Mouse (Mus musculus): ENCODE measurements at regions not wholly inside any gene's neighbourhood (a gene's known extent, or its start where the extent isn't known, plus 50 kb on each side); places are given as distances from the start of the nearest gene placed in this dataset.
A peak's percentile ranks its signal among the peaks of the same experiment; 100 is the strongest.

DNA sequence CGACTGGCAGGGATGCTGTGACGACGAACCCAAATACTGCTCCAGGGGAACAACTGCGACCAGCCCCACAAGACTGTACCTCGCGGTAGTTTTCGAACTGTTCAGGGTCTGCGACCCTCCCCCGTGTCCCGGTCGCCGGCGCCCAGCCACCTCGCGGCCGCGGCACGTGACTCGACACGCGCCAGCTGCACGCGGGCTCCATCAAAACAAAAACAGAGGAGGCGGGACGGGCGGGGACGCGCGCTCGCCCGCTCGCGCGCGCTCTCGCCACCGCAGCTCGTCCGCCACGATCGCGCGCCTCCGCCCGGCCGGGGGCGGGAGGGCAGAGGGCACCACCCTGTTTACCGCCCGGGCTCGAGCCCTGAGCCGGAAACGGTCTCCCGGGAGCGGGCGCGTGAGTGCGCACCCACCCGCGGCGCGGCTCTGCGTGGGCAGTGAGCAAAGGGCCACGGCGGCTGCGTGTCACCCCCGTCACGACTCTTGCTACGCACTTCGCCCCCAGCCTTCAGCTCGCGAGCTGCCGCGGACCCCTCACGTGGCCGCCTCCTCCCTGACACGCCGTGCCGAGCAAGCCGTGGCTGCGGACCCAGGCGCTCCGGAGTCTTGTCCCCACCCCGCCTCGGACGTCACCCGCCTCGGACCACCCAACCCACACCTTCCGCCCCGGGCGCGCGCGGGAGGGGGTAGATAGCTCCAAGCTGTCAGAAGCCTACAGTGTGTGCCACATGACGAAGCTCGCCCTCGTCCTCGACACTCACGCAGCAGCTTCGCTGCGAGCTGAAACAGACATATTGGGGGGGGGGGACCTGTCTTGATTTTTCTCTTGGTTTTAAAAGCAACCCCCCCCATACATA lies 182.1 kb upstream of the Mkln1 start:
- DNase-seq (ENCODE audit: low spot score), result peak; percentile 83

DNA sequence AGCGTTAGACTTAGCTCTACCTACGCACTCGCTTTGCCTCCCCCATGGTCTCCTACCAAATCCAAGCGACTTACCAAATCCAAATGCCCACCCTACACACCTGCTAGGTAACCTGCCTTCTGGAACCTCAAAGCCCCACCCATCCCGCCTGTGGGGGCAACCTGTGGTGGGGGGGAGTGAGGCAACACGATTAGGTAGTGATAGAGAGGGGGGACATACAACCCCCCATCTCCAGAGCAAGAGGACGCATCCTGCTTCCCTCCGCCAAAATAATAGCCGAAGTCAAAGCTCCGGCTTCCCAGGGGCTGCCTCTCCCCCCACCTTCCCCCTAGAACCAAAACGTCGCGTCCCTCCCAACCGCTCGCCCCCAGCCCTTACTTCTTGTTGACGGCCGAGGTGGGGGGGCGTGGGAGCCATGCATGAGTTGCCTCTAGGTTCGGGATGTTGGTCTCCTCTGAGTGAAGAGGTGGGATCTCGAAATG lies 181.4 kb upstream of the Mkln1 start:
- no peak for DNase-seq (ENCODE audit: low spot score)

DNA sequence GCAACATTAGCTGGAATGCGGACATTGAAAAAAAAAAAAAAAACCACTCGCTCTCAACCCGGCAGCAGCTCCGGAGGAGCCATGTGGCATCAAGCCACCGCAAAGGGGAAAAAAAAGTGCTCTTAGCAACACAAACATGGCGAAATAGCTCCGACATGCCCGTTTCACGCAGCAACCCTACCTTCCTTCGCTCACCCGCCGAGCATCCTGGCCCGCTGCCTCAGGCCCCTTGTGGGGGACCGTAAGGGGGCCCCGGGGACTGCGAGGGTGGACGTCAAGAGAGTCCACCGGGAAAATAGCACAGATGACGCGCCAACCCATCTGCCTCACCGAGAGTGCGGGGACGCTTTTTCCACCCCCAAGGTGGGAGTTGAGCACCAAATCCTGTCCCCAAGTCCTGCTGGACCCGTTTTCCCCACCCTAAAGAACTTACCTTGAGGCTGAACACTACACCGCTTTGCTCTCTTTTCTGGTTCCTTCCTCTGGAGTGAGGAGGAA lies 180.8 kb upstream of the Mkln1 start:
- peak; percentile 52 for DNase-seq (ENCODE audit: low spot score)

DNA sequence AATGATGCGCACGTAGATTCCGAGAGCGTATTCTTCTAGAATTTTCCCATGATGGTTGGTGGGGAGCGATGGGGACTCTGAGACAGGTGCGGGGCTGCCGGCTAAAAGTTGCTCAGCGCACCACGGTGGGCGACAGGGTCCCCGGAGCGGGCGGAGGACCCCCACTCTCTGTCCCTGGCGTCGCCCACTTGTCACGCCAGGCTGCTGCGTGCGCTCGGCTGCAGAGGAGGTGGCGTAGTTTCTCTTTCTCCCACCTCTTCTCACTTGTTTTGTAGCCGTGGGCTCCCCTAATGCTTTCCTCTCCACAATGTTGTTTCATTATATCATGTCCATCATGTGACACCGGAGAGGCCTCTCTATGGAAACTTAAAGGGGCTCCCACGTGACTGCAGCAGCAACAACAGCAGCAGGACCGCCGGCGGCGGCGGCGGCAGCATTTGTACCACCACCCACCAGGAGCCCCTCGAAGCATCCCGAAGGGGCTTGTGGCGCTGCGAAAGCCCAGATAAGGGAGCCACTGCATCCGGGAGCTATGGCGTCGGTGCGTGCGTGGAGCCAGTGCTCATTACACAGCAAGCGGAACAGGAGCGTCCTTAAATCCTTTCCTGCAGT lies 180.3 kb upstream of the Mkln1 start:
- peak; percentile 57 for DNase-seq (ENCODE audit: low spot score)

DNA sequence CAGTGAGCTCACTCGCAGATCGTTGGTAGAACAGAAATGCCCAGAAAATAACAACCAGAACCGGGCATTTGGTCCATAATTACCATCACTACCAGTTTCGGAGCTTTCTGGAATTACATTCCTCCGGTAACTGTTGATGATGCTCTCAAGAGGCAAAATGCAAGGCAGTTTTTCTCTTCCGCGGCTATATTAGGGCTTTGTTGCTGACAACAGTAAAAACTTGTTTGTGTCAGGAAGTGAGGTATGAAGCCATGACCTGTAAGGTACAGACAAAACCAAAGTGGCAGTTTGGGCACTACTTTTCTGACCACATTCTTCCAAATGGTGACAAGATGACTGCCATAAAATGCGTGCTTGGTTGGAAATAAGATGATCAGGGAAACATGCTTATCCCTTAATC lies 179.7 kb upstream of the Mkln1 start:
- peak; percentile 24 for DNase-seq (ENCODE audit: low spot score)

DNA sequence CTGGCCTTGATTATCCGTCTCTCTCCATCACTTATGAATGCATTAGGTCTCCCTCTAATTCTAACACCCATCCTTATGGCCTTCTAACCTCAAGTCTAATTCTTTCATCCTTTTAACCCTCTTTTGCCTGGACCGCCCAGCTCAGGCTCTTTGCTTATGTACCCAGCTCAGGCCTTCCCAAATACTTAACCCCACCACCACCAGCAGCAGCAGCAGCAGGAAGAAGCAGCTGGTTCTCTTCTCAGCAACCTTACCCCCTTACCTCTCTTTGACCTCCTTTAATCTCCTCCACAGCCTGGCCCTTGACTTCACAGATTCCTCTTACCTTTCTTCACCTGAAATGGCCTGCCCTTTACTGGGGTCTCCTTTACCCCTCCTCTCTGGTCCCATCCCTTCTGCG lies 178.8 kb upstream of the Mkln1 start:
- peak; percentile 27 for DNase-seq (ENCODE audit: low spot score)

DNA sequence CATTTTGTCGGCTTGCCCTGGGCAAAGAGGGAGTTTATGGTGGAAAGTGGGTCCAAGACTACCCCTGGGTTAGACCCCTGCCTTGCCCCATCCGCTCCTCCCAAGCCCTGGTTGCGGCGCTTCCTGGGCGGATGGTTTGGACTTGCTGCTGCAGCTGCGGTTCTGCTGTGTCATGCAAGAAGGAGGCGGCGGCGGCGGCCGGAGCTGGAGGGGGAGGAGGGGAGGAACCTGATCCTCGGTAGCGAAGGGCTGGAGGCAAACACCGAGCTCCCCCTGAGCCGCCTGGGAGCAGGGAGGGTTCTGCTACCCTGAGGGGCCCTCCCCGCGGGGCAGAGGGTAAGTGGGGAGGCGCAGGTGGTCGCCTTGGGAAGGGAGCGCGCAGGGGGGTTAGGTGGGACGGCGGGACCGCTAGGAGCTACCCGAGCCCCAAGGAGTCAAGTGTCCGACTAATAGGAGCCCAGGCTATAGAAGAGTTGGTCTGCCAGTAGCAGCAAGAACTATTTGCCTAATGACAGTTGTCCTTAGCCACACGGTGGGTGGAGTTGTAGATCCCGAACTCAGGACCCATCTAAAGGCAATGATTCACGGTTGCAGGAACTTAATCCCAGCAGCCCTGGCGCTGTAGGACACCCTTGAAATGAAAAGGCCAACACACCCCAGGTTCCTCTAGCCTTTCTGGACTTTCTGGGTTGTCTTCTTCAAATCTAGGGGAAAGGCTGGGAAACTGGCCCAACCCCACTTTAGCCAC lies 178.2 kb upstream of the Mkln1 start:
- peak; percentile 56 for DNase-seq (ENCODE audit: low spot score)

DNA sequence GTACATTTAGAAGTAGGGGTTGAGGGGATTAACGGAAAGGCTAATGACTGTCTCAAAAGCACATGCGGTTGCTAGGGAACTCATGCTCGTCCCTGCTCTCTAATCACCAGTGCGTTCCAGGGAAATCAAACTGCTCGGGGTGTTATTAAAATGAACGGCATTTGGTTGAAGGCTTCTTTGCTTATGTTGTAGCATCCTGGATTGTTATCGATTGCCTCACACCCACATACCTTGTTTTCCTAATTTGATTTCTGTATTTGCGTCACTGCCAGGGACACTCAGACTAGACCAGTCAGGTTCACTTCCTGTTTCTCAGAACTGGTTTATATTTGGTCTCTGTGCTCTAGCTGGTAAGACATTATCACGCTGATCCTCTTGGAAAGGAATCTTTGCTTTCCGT lies 177.0 kb upstream of the Mkln1 start:
- no peak for DNase-seq (ENCODE audit: low spot score)

DNA sequence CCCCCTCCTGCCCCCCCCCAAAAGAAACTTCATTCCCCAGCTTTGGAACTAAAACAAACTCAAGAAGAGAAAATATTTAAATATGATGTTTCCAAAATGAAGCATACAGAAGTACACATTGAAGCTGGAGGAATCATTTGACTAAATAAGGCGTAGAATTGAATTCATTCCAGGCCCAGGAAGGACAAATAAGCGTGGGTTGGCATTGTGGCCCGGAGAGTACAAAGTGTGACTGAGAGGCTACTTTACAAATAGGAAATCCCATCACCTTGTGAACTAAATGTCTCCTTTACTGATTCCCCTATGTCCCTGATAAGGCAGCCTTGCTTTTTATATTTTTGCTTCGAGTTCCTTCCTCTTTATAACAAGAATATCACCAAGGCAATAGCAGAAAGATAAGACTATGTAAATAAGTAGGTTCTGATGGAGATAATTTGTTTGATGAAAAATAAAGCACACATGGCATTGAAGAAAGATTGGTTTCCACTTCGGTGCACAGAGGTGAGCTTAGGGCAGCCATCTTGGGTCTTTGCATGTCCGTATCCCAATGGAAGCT lies 176.4 kb upstream of the Mkln1 start:
- DNase-seq (ENCODE audit: low spot score), result no peak

DNA sequence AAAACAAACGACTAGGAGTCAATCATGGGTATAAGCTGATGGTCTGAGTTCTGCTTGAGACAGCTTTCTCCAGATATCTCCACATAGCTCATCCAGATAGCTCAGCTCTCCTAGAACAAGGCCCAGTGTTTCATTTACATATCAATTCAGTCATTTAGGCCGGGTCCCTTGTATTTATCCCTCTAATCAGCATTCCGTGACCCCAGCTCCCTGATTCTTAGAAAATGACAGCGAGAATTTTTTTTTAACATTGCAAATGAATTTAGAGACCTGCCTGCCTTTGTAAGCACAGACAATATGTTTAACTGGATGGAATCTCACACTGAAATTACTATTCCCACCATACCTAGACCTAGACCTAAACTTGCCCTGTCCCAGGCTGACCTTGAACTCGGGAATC lies 171.1 kb upstream of the Mkln1 start:
- no peak for DNase-seq (ENCODE audit: low spot score)

DNA sequence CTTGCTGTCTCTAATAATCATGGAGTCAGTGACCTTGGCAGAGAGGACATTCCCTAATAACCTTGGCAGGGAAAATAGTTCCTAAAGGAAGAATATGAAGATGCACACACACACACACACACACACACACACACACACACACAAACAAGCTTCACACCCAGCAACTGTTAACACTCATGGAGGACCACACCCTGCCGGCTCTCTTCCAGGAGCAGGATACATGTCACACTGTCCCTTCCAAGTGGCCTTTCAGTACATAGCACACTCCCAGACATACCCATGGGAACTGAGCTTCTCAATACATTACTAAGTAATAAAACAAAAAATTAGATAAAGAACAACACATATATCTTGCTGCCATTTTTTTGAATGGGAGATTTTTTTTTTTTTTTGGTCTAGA lies 170.5 kb upstream of the Mkln1 start:
- DNase-seq (ENCODE audit: low spot score), result no peak

DNA sequence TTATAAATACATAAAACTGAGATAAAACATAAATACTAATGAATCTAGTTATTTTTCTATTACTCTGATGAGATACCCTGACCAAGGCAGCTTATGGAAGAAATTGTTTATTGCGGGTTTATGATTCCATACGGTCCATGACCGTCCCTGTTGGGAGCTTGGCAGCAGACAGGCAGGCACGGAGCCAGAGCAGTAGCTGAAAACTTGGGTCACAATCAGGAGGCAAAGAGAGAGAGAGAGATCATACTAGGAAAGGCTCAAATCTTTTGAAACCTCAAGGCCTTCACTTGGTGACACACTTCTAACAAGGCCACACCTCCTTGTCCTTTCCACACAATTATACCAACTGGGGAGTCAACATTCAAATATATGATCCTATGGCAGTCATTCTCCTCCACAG lies 166.7 kb upstream of the Mkln1 start:
- no peak for DNase-seq (ENCODE audit: low spot score)

DNA sequence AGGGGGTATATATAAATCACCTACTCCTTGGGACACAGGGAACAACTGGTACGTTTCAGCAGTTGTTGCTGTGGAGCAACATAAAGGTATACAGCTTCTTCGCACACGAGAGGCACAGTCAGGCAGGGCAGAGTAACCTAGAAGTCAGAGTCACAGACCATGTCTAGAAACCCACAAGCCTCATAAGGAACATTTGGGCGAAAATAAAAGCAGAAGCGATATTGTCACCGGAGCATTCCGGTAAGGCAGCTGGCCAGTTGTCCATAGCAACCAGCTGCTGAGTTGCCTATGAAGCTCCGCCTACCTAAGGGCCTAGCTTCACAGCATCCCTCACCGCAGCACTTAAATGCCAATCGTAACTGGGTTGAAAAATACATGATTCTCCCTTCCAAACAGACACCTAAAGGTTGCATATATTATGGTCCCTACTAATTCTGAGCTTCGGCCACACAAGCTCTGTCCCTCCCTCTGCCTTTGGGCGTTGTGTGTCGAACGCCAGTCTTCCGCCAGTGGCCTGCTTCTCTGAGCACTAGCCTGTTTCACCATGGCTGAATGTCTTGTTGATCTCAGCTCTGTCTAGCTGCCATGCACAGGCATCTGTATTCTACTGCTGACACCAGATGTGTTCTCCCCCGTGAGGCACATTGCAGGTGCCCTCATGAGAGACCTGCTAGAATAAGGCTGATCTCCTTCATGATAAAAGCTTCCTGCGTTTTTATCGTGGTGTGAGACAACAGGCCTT lies 165.1 kb upstream of the Mkln1 start:
- DNase-seq (ENCODE audit: low spot score), result peak; percentile 64

DNA sequence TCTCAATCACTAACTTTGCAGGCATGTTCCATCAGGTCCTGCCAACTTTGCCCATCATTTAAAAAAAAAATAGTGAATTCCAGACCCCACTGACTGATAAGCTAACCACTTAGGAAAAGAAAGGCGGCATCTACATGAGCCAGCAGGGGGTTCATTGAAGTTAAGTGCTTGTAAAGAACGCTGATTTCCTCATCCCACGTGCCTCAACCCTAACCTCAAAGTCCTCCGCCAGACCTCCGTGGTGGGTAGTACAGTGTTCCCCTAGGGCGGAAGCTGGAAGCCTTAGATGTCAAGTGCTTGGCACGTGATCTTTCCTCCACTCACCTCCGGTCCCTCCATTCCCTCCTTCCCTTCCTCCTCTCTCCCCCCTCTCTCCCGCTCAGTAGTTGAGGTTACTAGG lies 158.5 kb upstream of the Mkln1 start:
- DNase-seq (ENCODE audit: low spot score), result peak; percentile 45

DNA sequence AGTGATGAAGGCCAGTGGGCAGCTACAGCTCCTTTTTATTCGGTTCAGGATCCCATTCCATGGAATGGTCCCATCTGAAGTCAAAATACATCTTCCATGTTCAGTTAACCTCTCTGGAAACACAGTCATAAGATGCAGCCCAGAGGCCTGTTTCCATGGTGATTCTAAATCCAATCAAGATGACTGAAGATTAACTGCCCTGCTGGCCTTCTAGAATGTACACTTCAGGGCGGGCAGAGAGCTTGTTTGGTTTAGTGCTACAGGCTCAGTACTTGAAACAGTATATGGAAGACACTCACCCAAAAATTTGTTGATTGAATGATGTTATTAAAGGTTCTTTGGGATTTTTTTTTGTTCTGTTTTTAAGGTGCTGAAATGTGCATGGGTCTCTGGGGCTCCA lies 148.0 kb upstream of the Mkln1 start:
- no peak for DNase-seq (ENCODE audit: low spot score)

DNA sequence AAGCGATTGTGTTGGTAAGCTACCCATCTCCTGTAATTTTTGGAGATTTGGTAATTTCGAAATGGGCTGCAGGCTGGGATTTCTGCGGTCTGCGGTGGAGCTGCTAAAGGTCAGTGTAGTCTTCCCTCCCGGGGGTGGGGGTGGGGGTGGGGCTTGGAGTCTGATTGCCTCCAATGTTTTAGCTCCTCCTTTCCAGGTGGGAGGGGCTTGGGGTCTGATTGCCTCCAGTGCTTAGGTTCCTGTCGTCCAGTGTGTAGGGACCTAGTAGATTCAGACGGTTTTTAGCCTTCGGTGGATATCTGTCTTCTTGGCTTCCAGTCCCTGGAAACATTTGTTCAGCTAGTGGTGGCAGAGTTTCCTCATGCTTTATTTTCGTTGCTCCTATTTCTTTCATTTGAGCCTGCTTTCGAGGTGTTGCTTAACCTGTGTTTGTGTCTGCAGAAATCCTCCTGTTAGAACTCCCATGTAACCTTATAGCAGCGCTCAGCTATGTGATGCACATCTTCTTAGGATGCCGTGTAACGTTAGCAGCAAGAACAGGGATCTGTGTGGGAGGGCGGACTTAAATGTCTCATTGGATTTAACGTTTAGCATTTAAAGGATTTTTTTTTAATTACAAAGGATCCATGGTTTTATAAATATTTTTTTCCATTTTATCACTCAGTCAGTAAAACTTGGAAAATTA lies 145.1 kb upstream of the Mkln1 start:
- no peak for DNase-seq (ENCODE audit: low spot score)

DNA sequence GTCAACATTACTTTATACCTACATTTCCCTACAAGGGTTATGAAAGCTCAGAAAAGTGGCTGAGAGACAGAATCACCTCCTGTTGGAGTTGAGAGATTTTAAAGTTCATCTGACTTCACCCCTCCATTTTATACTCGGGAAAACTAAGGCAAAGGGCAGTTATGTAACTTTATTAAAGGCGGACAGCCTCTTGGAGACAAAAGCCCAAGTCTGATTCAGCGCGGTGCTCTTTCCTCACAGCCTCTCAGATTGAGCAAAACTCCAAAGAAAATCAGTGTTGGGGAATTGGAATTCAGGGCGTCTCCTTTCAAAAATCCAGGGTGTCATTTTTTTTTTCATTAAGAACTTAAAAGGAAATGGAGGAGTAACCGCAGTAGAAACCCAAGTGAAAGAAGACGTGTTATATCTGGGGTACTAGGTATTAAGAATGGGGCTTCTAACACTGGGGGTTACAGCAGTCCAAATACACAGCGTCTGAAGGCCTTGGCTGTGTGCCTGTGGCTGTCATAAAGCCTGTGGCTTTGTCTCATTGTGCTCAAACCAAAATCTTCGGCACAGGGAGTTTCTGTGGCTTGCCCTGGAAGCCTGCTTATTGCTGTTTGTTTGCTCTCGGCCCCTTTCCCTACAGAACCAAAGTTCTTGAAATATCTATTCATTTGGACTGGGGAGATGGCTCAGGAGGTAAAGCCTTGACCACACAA lies 137.7 kb upstream of the Mkln1 start:
- DNase-seq (ENCODE audit: low spot score), result no peak

DNA sequence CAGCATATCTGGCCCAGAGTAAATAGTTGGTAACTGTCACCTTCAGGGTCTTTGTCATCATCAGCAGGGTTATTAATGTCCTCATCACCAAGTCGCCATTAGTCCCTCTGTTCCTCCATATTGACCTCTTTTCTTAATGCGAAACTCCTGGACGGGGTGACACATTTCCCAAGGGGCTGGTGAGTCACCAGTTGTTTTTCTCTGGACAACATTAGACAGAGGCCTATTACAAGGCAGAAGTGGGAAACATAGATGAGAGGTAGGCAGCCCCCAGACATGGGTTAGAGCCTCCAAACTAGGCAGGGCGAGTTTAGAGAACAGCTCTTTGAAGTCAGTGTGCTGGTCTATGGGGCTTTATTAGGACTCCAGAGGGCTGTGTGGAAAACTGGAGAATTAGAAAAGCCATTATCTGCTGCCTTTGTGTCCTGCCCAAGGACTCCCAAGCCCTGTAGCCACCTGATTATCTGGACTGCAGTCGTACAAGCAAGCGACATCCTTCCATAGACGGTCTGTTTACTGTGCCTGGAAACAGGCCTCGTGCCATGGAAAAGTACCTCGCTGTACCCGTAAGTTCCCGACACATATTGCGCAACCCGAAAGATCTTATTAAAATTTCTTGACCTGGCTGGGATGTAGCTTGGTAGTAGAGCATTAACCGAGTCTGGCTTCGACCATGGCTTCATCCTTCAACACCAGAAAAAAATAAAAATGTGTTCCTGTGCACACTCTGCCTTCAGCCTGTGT lies 136.6 kb upstream of the Mkln1 start:
- DNase-seq (ENCODE audit: low spot score), result no peak

DNA sequence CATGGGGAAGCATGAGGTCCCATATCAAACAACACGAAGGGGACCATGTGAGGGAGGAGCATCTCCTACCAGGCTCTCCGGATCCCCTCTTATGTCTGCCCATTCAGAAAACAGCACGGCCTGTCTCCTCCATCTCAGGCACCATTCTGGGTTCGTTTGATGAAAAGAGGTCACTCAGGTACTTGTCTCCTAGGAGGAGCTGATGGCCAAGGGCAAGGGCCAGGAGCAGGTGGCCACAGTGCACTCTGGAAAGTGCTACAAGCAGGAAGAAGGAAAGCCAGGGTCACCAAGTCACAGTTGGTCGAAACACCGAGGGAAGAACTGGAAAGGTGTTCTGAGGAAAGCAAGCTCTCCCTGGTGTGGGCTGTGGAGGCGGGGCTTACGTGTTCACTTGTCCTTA lies 135.9 kb upstream of the Mkln1 start:
- no peak for DNase-seq (ENCODE audit: low spot score)

Measured in thymus, postnatal 0 days (tissue).